Mouse (Mus musculus): ENCODE results near the gene Zswim3. TPM values are rescaled to one million over a fixed set of nuclear protein-coding genes. Genes with fewer than 3 reads are reported as not detected.
A peak's percentile ranks its signal among the peaks of the same experiment; 100 is the strongest.

Gene Zswim3
- total RNA-seq (2012; rRNA removed) (4.7 and 4.8 TPM in 2 replicates), polyA plus RNA-seq (2012; ENCODE audit: insufficient read depth in 1 of 2, insufficient read length in 2 of 2, low read depth in 1 of 2, low replicate concordance in 2 of 2, missing spikeins in 1 of 2) (1 to 10 TPM in 1 of 2 experiments, not detected in 1; 5.9 TPM)

DNA sequence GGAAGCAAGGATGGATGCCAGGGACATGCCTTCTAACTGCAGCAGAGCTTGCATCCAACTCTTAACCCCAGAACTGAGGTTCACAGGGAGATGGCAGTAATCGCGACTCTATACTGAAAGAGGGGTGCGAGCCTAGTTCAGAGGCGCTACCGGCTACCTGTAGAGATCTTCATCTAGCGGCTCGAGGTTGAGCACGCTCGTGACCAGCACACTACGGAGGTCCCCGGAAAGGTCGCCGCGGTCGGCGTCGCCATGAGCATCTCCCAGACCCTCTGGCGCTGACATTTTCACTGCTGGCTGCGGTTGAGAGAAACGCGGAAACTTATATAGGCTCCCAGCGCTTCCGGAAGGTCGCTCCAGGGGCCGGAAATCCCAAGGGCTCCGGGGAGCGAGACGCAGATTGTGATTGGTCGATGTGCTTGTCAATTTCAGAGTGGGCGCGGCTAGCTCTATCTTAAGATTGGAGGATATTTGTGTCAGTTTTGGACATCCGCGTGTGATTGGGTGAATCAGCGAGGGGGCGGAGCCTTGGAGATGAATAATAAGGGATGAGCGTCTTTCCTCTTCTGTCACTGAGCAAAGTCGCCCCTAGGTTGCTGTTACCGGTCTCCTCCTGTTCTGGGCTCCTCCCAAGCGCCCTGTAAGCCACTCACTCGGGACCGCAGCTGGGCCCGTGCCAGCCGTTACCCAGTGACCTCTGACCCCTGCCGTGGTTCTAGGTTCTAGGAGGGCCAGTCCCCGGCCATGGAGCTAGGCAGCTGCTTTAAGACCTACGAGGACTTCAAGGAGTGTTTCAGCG is at the start of gene Zswim3, which contains the start of gene Acot8:
Zswim3 (plus strand) TSS at position 566 of the 799 bp plus-strand sequence.
Acot8 (minus strand) TSS at position 350 of the 799 bp plus-strand sequence.
- peak; percentile 100 for DNase-seq (ENCODE audit: low read depth, low spot score)
- peaks cover 0 to 18% of the 10 kb centered on the region in 2 experiments; a peak in 3 of 4 replicates for H3K36me3 ChIP-seq (ENCODE audit: control insufficient read depth in 1 of 2, insufficient read depth in 2 of 2, low read length in 2 of 2)
- peak within 1 kb of the TSS; percentile 71 to 90 for H3K4me3 ChIP-seq (ENCODE audit: control insufficient read depth in 1 of 2, insufficient read depth in 1 of 2, low read depth in 2 of 2, low read length in 2 of 2)
- H3K79me2 ChIP-seq (ENCODE audit: control insufficient read depth, insufficient read depth, low read length, poor library complexity): peaks cover 30% of the 10 kb centered on the region
- H3K4me1 ChIP-seq (ENCODE audit: control insufficient read depth in 1 of 2, insufficient read depth in 2 of 2, low read length in 2 of 2): peaks cover 7 to 17% of the 10 kb centered on the region in 2 experiments; a peak in 3 of 4 replicates
- no peaks in the 10 kb centered on the region for H3K27me3 ChIP-seq (ENCODE audit: control insufficient read depth in 1 of 2, insufficient read depth in 2 of 2, low read length in 2 of 2)
- peak within 1 kb of the TSS; percentile 90 for H3K9ac ChIP-seq (ENCODE audit: control insufficient read depth, low read depth, low read length, poor library complexity, severe bottlenecking)
- H3K27ac ChIP-seq (ENCODE audit: control insufficient read depth, low read depth, low read length): peak within 1 kb of the TSS; percentile 97
- no peaks in the 10 kb centered on the region for H3K9me3 ChIP-seq (replicated peaks; ENCODE audit: insufficient read depth, low read length)
- TF ChIP-seq MAX (IDR thresholded peaks at IDR 0.05; ENCODE audit: low read length) (no peak), POLR2AphosphoS5 (IDR thresholded peaks at IDR 0.05; ENCODE audit: borderline replicate concordance, low read depth, low read length) (peak; percentile 31; the same call in 1 of the 2 replicates), MYB (IDR thresholded peaks at IDR 0.05; ENCODE audit: low read depth, low read length) (peak; percentile 71), CTCF (IDR thresholded peaks at IDR 0.05 in 2 of 3, conservative IDR thresholded peaks at IDR 0.05 in 1 of 3; ENCODE audit: control insufficient read depth in 1 of 3, insufficient read depth in 1 of 3, low read depth in 2 of 3, low read length in 3 of 3, poor library complexity in 1 of 3, severe bottlenecking in 1 of 3) (no peak), GABPA (IDR thresholded peaks at IDR 0.05; ENCODE audit: low read depth, low read length) (no peak), CHD2 (IDR thresholded peaks at IDR 0.05; ENCODE audit: low read length) (peak; percentile 93), EP300 (IDR thresholded peaks at IDR 0.05; ENCODE audit: low read depth in 1 of 2, low read length in 2 of 2) (no peak), SMC3 (IDR thresholded peaks at IDR 0.05; ENCODE audit: low read depth, low read length) (no peak), ZC3H11A (IDR thresholded peaks at IDR 0.05; ENCODE audit: low read depth, low read length) (no peak), MAFK (IDR thresholded peaks at IDR 0.05; ENCODE audit: borderline replicate concordance, low read depth, low read length) (no peak), BHLHE40 (IDR thresholded peaks at IDR 0.05; ENCODE audit: borderline replicate concordance, low read depth, low read length) (no peak), UBTF (IDR thresholded peaks at IDR 0.05; ENCODE audit: borderline replicate concordance, insufficient read depth, low read depth, low read length) (no peak), MXI1 (IDR thresholded peaks at IDR 0.05; ENCODE audit: low read depth, low read length) (peak; percentile 82), POLR2A (IDR thresholded peaks at IDR 0.05; ENCODE audit: control insufficient read depth in 1 of 2, insufficient read depth in 1 of 2, low read depth in 1 of 2, low read length in 2 of 2, poor library complexity in 1 of 2) (peak; percentile 87 to 99), TCF12 (IDR thresholded peaks at IDR 0.05; ENCODE audit: low read depth, low read length) (peak; percentile 7; the same call in 1 of the 2 replicates), POLR2AphosphoS2 (IDR thresholded peaks at IDR 0.05; ENCODE audit: low read length) (peak; percentile 97), ZMIZ1 (IDR thresholded peaks at IDR 0.05; ENCODE audit: low read depth, low read length) (peak; percentile 98), HCFC1 (IDR thresholded peaks at IDR 0.05; ENCODE audit: low read depth, low read length) (peak; percentile 89), E2F4 (IDR thresholded peaks at IDR 0.05; ENCODE audit: borderline replicate concordance, low read depth, low read length) (no peak), RCOR1 (IDR thresholded peaks at IDR 0.05; ENCODE audit: low read depth, low read length) (no peak; the same call in 1 of the 2 replicates), TAL1 (IDR thresholded peaks at IDR 0.05; ENCODE audit: low read length) (no peak), ETS1 (IDR thresholded peaks at IDR 0.05; ENCODE audit: low read depth, low read length) (peak; percentile 8; the same call in 1 of the 2 replicates), NRF1 (IDR thresholded peaks at IDR 0.05; ENCODE audit: insufficient read depth, low read depth, low read length, poor library complexity, severe bottlenecking) (0 out of 2 replicates have a peak, but pooled peaks have one; percentile 39), TBP (IDR thresholded peaks at IDR 0.05; ENCODE audit: low read depth, low read length) (peak; percentile 98), GATA1 (IDR thresholded peaks at IDR 0.05; ENCODE audit: low read depth, low read length) (no peak), MYC (IDR thresholded peaks at IDR 0.05; ENCODE audit: low read depth, low read length) (peak; percentile 62; the same call in 1 of the 2 replicates), USF2 (IDR thresholded peaks at IDR 0.05; ENCODE audit: borderline replicate concordance in 1 of 2, insufficient read depth in 1 of 2, low read depth in 1 of 2, low read length in 2 of 2) (no peak), ELF1 (IDR thresholded peaks at IDR 0.05; ENCODE audit: low read depth, low read length) (peak; percentile 92), RAD21 (IDR thresholded peaks at IDR 0.05; ENCODE audit: low read depth, low read length) (no peak), KAT2A (conservative IDR thresholded peaks at IDR 0.05; ENCODE audit: low read depth, low read length) (no peak; the same call in 1 of the 2 replicates), USF1 (IDR thresholded peaks at IDR 0.05; ENCODE audit: low read depth, low read length) (no peak), CHD1 (IDR thresholded peaks at IDR 0.05; ENCODE audit: low read depth, low read length) (no peak), JUND (IDR thresholded peaks at IDR 0.05; ENCODE audit: low read depth, low read length) (no peak), MAZ (IDR thresholded peaks at IDR 0.05; ENCODE audit: low read depth, low read length) (peak; percentile 54; the same call in 1 of the 2 replicates), ZNF384 (IDR thresholded peaks at IDR 0.05; ENCODE audit: low read depth, low read length) (no peak)

Measured in MEL (cell line).